Mouse (Mus musculus): Measurements from ENCODE around the gene Serinc4. TPM values are rescaled to one million over a fixed set of nuclear protein-coding genes. Genes with fewer than 3 reads are reported as not detected.

Gene Serinc4
- polyA plus RNA-seq, 1 experiment from 2014 or later, result not detected

DNA sequence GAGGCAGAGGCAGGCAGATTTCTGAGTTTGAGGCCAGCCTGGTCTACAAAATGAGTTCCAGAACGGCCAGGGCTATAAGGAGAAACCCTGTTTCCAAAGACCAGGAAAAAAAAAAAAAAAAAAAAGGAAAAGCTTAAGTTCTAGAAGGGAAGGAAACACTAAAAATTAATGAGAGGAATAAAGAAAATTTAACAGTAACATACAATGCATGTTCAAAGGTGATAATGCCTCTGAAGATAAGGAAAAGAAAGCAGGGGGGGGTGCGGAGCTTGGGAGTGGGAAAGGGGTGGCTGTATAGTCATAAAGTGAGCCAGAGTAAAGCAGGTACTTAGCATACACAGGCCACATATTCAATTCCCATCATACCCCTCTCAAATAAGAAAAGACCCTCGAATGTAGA, 11.5 kb downstream of the Serinc4 start:
- Histone ChIP-seq H3K27ac (no peak overlapping the region), H3K36me3 (no peaks in the 10 kb centered on the region), H3K4me1 (peaks cover 38% of the 10 kb centered on the region), H3K4me3 (no peak overlapping the region), H3K4me2 (no peak overlapping the region), H3K9me3 (replicated peaks) (no peaks in the 10 kb centered on the region), H3K27me3 (replicated peaks) (peaks cover 34% of the 10 kb centered on the region), H3K9ac (no peak overlapping the region)
- 51% methylated on average over 3 of the region's 3 CpGs for WGBS (ENCODE audit: insufficient replicate concordance)
- no peak for ATAC-seq

GRCm38 (mm10) chr2:121444178-121444577, 12.4 kb downstream of the Serinc4 start, which contains the start of gene Ell3:
TSS of gene Ell3 (minus strand) at chr2:121444278.
- no peak for ATAC-seq
- Histone ChIP-seq H3K9ac (0 out of 2 replicates have a peak within 1 kb of the TSS, but pooled peaks have one; percentile 69), H3K27me3 (replicated peaks) (peaks cover 37% of the 10 kb centered on the region), H3K27ac (no peak within 1 kb of the TSS), H3K4me1 (peaks cover 36% of the 10 kb centered on the region), H3K9me3 (replicated peaks) (no peaks in the 10 kb centered on the region), H3K4me3 (peak within 1 kb of the TSS; percentile 60), H3K4me2 (peak within 1 kb of the TSS; percentile 93), H3K36me3 (peaks cover 6% of the 10 kb centered on the region)
- 78% methylated on average over 1 of the region's 1 CpGs for WGBS (ENCODE audit: insufficient replicate concordance)

- H3K9me3 ChIP-seq (replicated peaks), result no peaks in the 10 kb centered on the region
- 0 out of 2 replicates have a peak overlapping the region, but pooled peaks have one; percentile 52 for H3K27ac ChIP-seq
- H3K4me3 ChIP-seq, result peak overlapping the region; percentile 60
- H3K9ac ChIP-seq, result peak overlapping the region; percentile 69
- H3K36me3 ChIP-seq, result peaks cover 18% of the 10 kb centered on the region
- ATAC-seq, result peak; percentile 6; the same call in 1 of the 2 replicates
- peaks cover 29% of the 10 kb centered on the region for H3K4me1 ChIP-seq
- WGBS (ENCODE audit: insufficient replicate concordance), result 27% methylated on average over 8 of the region's 8 CpGs
- H3K4me2 ChIP-seq, result peak overlapping the region; percentile 93
- H3K27me3 ChIP-seq (replicated peaks), result peaks cover 37% of the 10 kb centered on the region
These were observed 13.6 kb downstream of the Serinc4 start for GRCm38 (mm10) chr2:121443068-121443349.

GRCm38 (mm10) chr2:121442259-121443067, 14.1 kb downstream of the Serinc4 start:
- Histone ChIP-seq H3K4me1 (peaks cover 24% of the 10 kb centered on the region), H3K9ac (peak overlapping the region; percentile 69), H3K9me3 (replicated peaks) (no peaks in the 10 kb centered on the region), H3K27me3 (replicated peaks) (peaks cover 37% of the 10 kb centered on the region), H3K4me2 (peak overlapping the region; percentile 93), H3K4me3 (peak overlapping the region; percentile 60), H3K36me3 (peaks cover 24% of the 10 kb centered on the region), H3K27ac (0 out of 2 replicates have a peak overlapping the region, but pooled peaks have one; percentile 52)
- ATAC-seq, result peak; percentile 96
- WGBS (ENCODE audit: insufficient replicate concordance), result 2% methylated on average over 30 of the region's 30 CpGs

- H3K4me1 ChIP-seq, result peaks cover 19% of the 10 kb centered on the region
- peak overlapping the region; percentile 60 for H3K4me3 ChIP-seq
- H3K36me3 ChIP-seq, result peaks cover 30% of the 10 kb centered on the region
- H3K9ac ChIP-seq, result peak overlapping the region; percentile 69
- no peak for ATAC-seq
- peak overlapping the region; percentile 93 for H3K4me2 ChIP-seq
- peaks cover 37% of the 10 kb centered on the region for H3K27me3 ChIP-seq (replicated peaks)
- H3K27ac ChIP-seq, result no peak overlapping the region
- WGBS (ENCODE audit: insufficient replicate concordance), result 15% methylated on average over 11 of the region's 11 CpGs
- no peaks in the 10 kb centered on the region for H3K9me3 ChIP-seq (replicated peaks)
These were observed 14.8 kb downstream of the Serinc4 start for GRCm38 (mm10) chr2:121441800-121442199.

- peaks cover 37% of the 10 kb centered on the region for H3K27me3 ChIP-seq (replicated peaks)
- no peak overlapping the region for H3K27ac ChIP-seq
- peaks cover 38% of the 10 kb centered on the region for H3K36me3 ChIP-seq
- H3K9me3 ChIP-seq (replicated peaks), result no peaks in the 10 kb centered on the region
- H3K9ac ChIP-seq, result no peak overlapping the region
- peaks cover 19% of the 10 kb centered on the region for H3K4me1 ChIP-seq
- H3K4me3 ChIP-seq, result no peak overlapping the region
- no peak for ATAC-seq
- H3K4me2 ChIP-seq, result no peak overlapping the region
- WGBS (ENCODE audit: insufficient replicate concordance), result 48% methylated on average over 5 of the region's 5 CpGs
These were observed 15.6 kb downstream of the Serinc4 start for GRCm38 (mm10) chr2:121440834-121441605.

GRCm38 (mm10) chr2:121439746-121440145, 16.8 kb downstream of the Serinc4 start:
- H3K9me3 ChIP-seq (replicated peaks), result no peaks in the 10 kb centered on the region
- H3K9ac ChIP-seq, result no peak overlapping the region
- H3K36me3 ChIP-seq, result peaks cover 51% of the 10 kb centered on the region
- no peak for ATAC-seq
- peaks cover 19% of the 10 kb centered on the region for H3K4me1 ChIP-seq
- H3K4me2 ChIP-seq, result no peak overlapping the region
- peaks cover 37% of the 10 kb centered on the region for H3K27me3 ChIP-seq (replicated peaks)
- no peak overlapping the region for H3K27ac ChIP-seq
- no peak overlapping the region for H3K4me3 ChIP-seq
- 58% methylated on average over 4 of the region's 4 CpGs for WGBS (ENCODE audit: insufficient replicate concordance)

DNA sequence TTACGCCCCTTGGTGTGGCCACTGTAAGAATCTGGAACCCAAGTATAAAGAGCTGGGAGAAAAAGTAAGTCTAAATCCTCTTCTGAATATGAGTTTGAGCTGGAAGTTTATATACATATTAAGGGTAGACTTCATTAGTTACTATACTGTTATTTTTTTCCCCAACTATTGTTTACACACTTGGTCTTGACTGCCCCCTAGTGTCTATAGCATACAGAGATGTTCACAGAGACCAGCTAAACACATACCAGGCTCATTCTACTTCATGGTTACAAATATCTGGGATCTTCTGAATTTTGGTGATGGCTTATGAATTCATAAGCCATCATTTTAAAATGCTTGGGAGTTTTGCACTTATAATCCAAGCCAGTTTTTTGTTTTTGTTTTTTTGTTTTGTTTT, 21.7 kb downstream of the Serinc4 start:
- peaks cover 100% of the 10 kb centered on the region for H3K36me3 ChIP-seq
- H3K4me2 ChIP-seq, result no peak overlapping the region
- no peaks in the 10 kb centered on the region for H3K4me1 ChIP-seq
- 0 out of 2 replicates have a peak, but pooled peaks cover 3% of the 10 kb centered on the region for H3K27me3 ChIP-seq (replicated peaks)
- ATAC-seq, result no peak
- no peak overlapping the region for H3K4me3 ChIP-seq
- H3K9me3 ChIP-seq (replicated peaks), result no peaks in the 10 kb centered on the region
- no peak overlapping the region for H3K9ac ChIP-seq
- 95% methylated on average over 1 of the region's 1 CpGs for WGBS (ENCODE audit: insufficient replicate concordance)
- H3K27ac ChIP-seq, result no peak overlapping the region

DNA sequence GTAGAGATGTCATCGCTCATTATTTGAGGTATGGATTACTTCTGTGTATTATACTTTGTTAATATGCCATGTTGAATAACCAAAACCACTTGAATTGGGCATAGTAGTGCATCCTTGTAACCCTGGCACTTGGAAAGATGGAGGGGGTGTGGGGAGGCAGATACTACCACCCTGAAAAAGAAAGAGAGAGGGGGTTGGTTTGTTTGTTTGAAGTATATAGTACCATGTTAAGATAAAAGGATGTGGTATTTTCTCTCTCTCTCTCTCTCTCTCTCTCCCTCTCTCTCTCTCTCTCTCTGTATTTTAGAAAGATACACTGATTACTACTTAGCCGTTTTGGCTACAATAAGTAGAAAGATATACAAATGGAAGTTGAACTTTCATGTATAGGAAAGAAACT, 30.7 kb downstream of the Serinc4 start:
- H3K27me3 ChIP-seq (replicated peaks), result no peaks in the 10 kb centered on the region
- no peak overlapping the region for H3K9ac ChIP-seq
- H3K4me1 ChIP-seq, result no peaks in the 10 kb centered on the region
- no peak for ATAC-seq
- no peak overlapping the region for H3K27ac ChIP-seq
- no peaks in the 10 kb centered on the region for H3K9me3 ChIP-seq (replicated peaks)
- 82% methylated on average over 2 of the region's 2 CpGs for WGBS (ENCODE audit: insufficient replicate concordance)
- no peak overlapping the region for H3K4me2 ChIP-seq
- peaks cover 99% of the 10 kb centered on the region for H3K36me3 ChIP-seq
- no peak overlapping the region for H3K4me3 ChIP-seq

DNA sequence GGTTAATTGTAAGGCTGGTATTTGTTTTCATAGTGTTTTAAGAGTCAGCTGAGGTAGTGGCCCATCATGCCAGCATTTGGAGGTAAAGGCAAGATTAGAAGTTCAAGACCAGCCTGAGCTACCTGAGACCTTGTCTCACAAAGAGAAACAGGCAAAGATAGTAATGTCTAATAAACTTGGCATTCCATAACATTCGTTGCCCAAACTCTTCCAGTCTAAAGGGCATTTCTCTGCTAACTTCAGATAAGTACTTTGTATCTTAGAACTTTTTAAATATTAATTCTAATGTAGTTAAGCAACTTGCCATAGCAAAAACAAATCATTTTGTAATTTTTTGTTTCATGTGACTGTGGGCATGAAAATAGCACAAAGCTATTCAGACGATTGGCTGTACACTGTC, 33.4 kb downstream of the Serinc4 start:
- WGBS (ENCODE audit: insufficient replicate concordance), result 79% methylated on average over 2 of the region's 2 CpGs
- H3K36me3 ChIP-seq, result peaks cover 95% of the 10 kb centered on the region
- no peak overlapping the region for H3K4me3 ChIP-seq
- no peaks in the 10 kb centered on the region for H3K4me1 ChIP-seq
- H3K9me3 ChIP-seq (replicated peaks), result no peaks in the 10 kb centered on the region
- ATAC-seq, result no peak
- no peak overlapping the region for H3K9ac ChIP-seq
- H3K27me3 ChIP-seq (replicated peaks), result no peaks in the 10 kb centered on the region
- no peak overlapping the region for H3K4me2 ChIP-seq
- H3K27ac ChIP-seq, result no peak overlapping the region

GRCm38 (mm10) chr2:121418476-121418875, 38.1 kb downstream of the Serinc4 start:
- Histone ChIP-seq H3K9ac (no peak overlapping the region), H3K4me1 (peaks cover 30% of the 10 kb centered on the region), H3K4me2 (no peak overlapping the region), H3K4me3 (no peak overlapping the region), H3K36me3 (peaks cover 78% of the 10 kb centered on the region), H3K27ac (no peak overlapping the region), H3K9me3 (replicated peaks) (no peaks in the 10 kb centered on the region), H3K27me3 (replicated peaks) (no peaks in the 10 kb centered on the region)
- no peak for ATAC-seq
- 82% methylated on average over 3 of the region's 3 CpGs for WGBS (ENCODE audit: insufficient replicate concordance)

DNA sequence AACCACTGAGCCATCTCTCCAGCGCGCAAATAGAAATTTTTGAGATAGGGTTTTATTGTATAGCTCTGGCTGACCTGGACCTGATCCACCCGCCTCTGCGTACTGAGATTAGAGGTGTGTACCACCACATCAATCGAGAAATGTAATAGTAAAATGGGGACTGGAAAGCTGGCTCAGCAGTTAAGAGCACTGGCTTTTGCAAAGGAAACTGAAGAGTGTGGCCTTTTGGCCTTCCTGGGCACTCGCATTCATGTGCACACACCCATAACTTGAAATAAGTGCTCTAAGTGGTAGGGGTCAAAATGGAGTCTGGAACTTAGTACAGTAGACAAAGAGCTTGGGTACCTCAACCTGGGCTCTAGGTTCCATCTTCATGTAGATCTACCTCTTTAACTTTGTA, 40.2 kb downstream of the Serinc4 start:
- no peak overlapping the region for H3K9ac ChIP-seq
- H3K4me3 ChIP-seq, result no peak overlapping the region
- no peaks in the 10 kb centered on the region for H3K27me3 ChIP-seq (replicated peaks)
- H3K9me3 ChIP-seq (replicated peaks), result no peaks in the 10 kb centered on the region
- H3K27ac ChIP-seq, result no peak overlapping the region
- peaks cover 57% of the 10 kb centered on the region for H3K36me3 ChIP-seq
- WGBS (ENCODE audit: insufficient replicate concordance), result 80% methylated on average over 6 of the region's 6 CpGs
- no peak for ATAC-seq
- H3K4me1 ChIP-seq, result peaks cover 44% of the 10 kb centered on the region
- peak overlapping the region; percentile 89; the same call in 1 of the 2 replicates for H3K4me2 ChIP-seq

Measured in liver, embryonic 12.5 days (tissue).